Mouse (Mus musculus) kidney, postnatal 4 days (tissue): Measurements from ENCODE around the gene Cinp.

Experiments used
- DNase-seq, 2 experiments: peaks; one replicate each; pipeline ENCODE4 v3.0.0; 2021; ENCODE audit warnings: mixed read lengths in 2 of 2

Cinp gene

GRCm38 (mm10) chr12:110858681-110859080 lies 30.3 kb downstream of the Cinp start:
- peak in 1 of 2 experiments; percentile 37 for DNase-seq

GRCm38 (mm10) chr12:110857196-110857595 lies 31.7 kb downstream of the Cinp start:
- DNase-seq: no peak

GRCm38 (mm10) chr12:110854786-110855737 lies 33.9 kb downstream of the Cinp start:
- no peak for DNase-seq

GRCm38 (mm10) chr12:110851923-110852322 lies 37.0 kb downstream of the Cinp start:
- no peak for DNase-seq

- no peak for DNase-seq
These were observed 37.5 kb downstream of the Cinp start for GRCm38 (mm10) chr12:110851414-110851813.

- DNase-seq: no peak
These were observed 38.1 kb downstream of the Cinp start for GRCm38 (mm10) chr12:110850929-110851256.

GRCm38 (mm10) chr12:110850010-110850928 lies 38.7 kb downstream of the Cinp start, which contains the start of gene Zfp839:
TSS of gene Zfp839 (plus strand) at chr12:110850253.
- DNase-seq: peak; percentile 89 to 93

GRCm38 (mm10) chr12:110846191-110846765 lies 42.7 kb downstream of the Cinp start:
- DNase-seq: no peak

GRCm38 (mm10) chr12:110845131-110845880 lies 43.6 kb downstream of the Cinp start:
- peak; percentile 91 to 94 for DNase-seq

- DNase-seq: peak in 1 of 2 experiments; percentile 53
These were observed 44.5 kb downstream of the Cinp start for GRCm38 (mm10) chr12:110844227-110845130.

GRCm38 (mm10) chr12:110843194-110844048 lies 45.5 kb downstream of the Cinp start:
- DNase-seq: peak; percentile 89 to 91

- no peak for DNase-seq
These were observed 47.0 kb downstream of the Cinp start for GRCm38 (mm10) chr12:110841731-110842493.

- peak; percentile 97 for DNase-seq
These were observed 48.4 kb downstream of the Cinp start, which contains the start of gene Mok for GRCm38 (mm10) chr12:110840348-110841198. TSS of gene Mok (minus strand) at chr12:110840939.

GRCm38 (mm10) chr12:110837850-110838249 lies 51.1 kb downstream of the Cinp start:
- DNase-seq: no peak

- DNase-seq: peak; percentile 20 to 35
These were observed 51.6 kb downstream of the Cinp start for GRCm38 (mm10) chr12:110837192-110837841.

GRCm38 (mm10) chr12:110836729-110837128 lies 52.2 kb downstream of the Cinp start:
- DNase-seq: no peak

- no peak for DNase-seq
These were observed 53.8 kb downstream of the Cinp start for GRCm38 (mm10) chr12:110835182-110835581.
